Mouse (Mus musculus): ENCODE results near the gene Nfia. TPM values are rescaled to one million over a fixed set of nuclear protein-coding genes. Genes with fewer than 3 reads are reported as not detected.

The Nfia gene
- total RNA-seq, 1 experiment = 0.27 TPM

GRCm38 (mm10) chr4:98047369-98047768 lies 274.8 kb downstream of the Nfia start:
- H3K27ac ChIP-seq (ENCODE audit: insufficient read depth, low read depth, low read length, poor library complexity, severe bottlenecking) = no peak overlapping the region
- no peaks in the 10 kb centered on the region for H3K4me1 ChIP-seq (ENCODE audit: control insufficient read depth in 2 of 2, insufficient read depth in 2 of 2, low read length in 2 of 2, poor library complexity in 1 of 2)
- TF ChIP-seq HCFC1 (IDR thresholded peaks at IDR 0.05; ENCODE audit: borderline replicate concordance, insufficient read depth, low read length) (no peak), ZC3H11A (IDR thresholded peaks at IDR 0.05; ENCODE audit: borderline replicate concordance, low read depth, low read length) (no peak), CHD2 (IDR thresholded peaks at IDR 0.05; ENCODE audit: low read depth, low read length) (no peak), ZNF384 (IDR thresholded peaks at IDR 0.05; ENCODE audit: low read depth, low read length) (no peak), MAFK (IDR thresholded peaks at IDR 0.05; ENCODE audit: insufficient read depth, low read depth, low read length) (no peak)
- H3K9me3 ChIP-seq (ENCODE audit: control insufficient read depth, insufficient read depth, low read depth, low read length) = no peaks in the 10 kb centered on the region
- no peak for DNase-seq (ENCODE audit: low read depth, low spot score)
- H3K36me3 ChIP-seq (ENCODE audit: control insufficient read depth, insufficient read depth, low read length, poor library complexity, severe bottlenecking) = no peaks in the 10 kb centered on the region
- H3K9ac ChIP-seq (ENCODE audit: insufficient read depth, low read depth, low read length, poor library complexity, severe bottlenecking) = no peak overlapping the region
- in situ Hi-C loops (cut with MboI; ENCODE audit: low sequenced_read_pairs in 2 of 2, unreplicated experiment in 2 of 2) = no loop called here
- no peak overlapping the region for H3K4me3 ChIP-seq (ENCODE audit: insufficient read depth in 1 of 2, low read depth in 1 of 2, low read length in 2 of 2, poor library complexity in 1 of 2, severe bottlenecking in 1 of 2)

GRCm38 (mm10) chr4:98049584-98049983 lies 277.1 kb downstream of the Nfia start:
- in situ Hi-C loops (cut with MboI; ENCODE audit: low sequenced_read_pairs in 2 of 2, unreplicated experiment in 2 of 2) = no loop called here
- DNase-seq (ENCODE audit: low read depth, low spot score) = no peak
- H3K4me3 ChIP-seq (ENCODE audit: insufficient read depth in 1 of 2, low read depth in 1 of 2, low read length in 2 of 2, poor library complexity in 1 of 2, severe bottlenecking in 1 of 2) = no peak overlapping the region
- H3K4me1 ChIP-seq (ENCODE audit: control insufficient read depth in 2 of 2, insufficient read depth in 2 of 2, low read length in 2 of 2, poor library complexity in 1 of 2) = no peaks in the 10 kb centered on the region
- no peaks in the 10 kb centered on the region for H3K36me3 ChIP-seq (ENCODE audit: control insufficient read depth, insufficient read depth, low read length, poor library complexity, severe bottlenecking)
- no peaks in the 10 kb centered on the region for H3K9me3 ChIP-seq (ENCODE audit: control insufficient read depth, insufficient read depth, low read depth, low read length)
- H3K27ac ChIP-seq (ENCODE audit: insufficient read depth, low read depth, low read length, poor library complexity, severe bottlenecking) = no peak overlapping the region
- no peak overlapping the region for H3K9ac ChIP-seq (ENCODE audit: insufficient read depth, low read depth, low read length, poor library complexity, severe bottlenecking)
- TF ChIP-seq CHD2 (IDR thresholded peaks at IDR 0.05; ENCODE audit: low read depth, low read length) = no peak
- TF ChIP-seq MAFK (IDR thresholded peaks at IDR 0.05; ENCODE audit: insufficient read depth, low read depth, low read length) = no peak
- no peak for TF ChIP-seq ZNF384 (IDR thresholded peaks at IDR 0.05; ENCODE audit: low read depth, low read length)
- no peak for TF ChIP-seq ZC3H11A (IDR thresholded peaks at IDR 0.05; ENCODE audit: borderline replicate concordance, low read depth, low read length)
- TF ChIP-seq HCFC1 (IDR thresholded peaks at IDR 0.05; ENCODE audit: borderline replicate concordance, insufficient read depth, low read length) = no peak

- in situ Hi-C loops (cut with MboI; ENCODE audit: low sequenced_read_pairs in 2 of 2, unreplicated experiment in 2 of 2) = no loop called here
- no peaks in the 10 kb centered on the region for H3K9me3 ChIP-seq (ENCODE audit: control insufficient read depth, insufficient read depth, low read depth, low read length)
- H3K27ac ChIP-seq (ENCODE audit: insufficient read depth, low read depth, low read length, poor library complexity, severe bottlenecking) = no peak overlapping the region
- no peak for DNase-seq (ENCODE audit: low read depth, low spot score)
- no peaks in the 10 kb centered on the region for H3K36me3 ChIP-seq (ENCODE audit: control insufficient read depth, insufficient read depth, low read length, poor library complexity, severe bottlenecking)
- H3K4me1 ChIP-seq (ENCODE audit: control insufficient read depth in 2 of 2, insufficient read depth in 2 of 2, low read length in 2 of 2, poor library complexity in 1 of 2) = no peaks in the 10 kb centered on the region
- no peak overlapping the region for H3K4me3 ChIP-seq (ENCODE audit: insufficient read depth in 1 of 2, low read depth in 1 of 2, low read length in 2 of 2, poor library complexity in 1 of 2, severe bottlenecking in 1 of 2)
- TF ChIP-seq ZNF384 (IDR thresholded peaks at IDR 0.05; ENCODE audit: low read depth, low read length) (no peak), MAFK (IDR thresholded peaks at IDR 0.05; ENCODE audit: insufficient read depth, low read depth, low read length) (no peak), HCFC1 (IDR thresholded peaks at IDR 0.05; ENCODE audit: borderline replicate concordance, insufficient read depth, low read length) (no peak), ZC3H11A (IDR thresholded peaks at IDR 0.05; ENCODE audit: borderline replicate concordance, low read depth, low read length) (no peak), CHD2 (IDR thresholded peaks at IDR 0.05; ENCODE audit: low read depth, low read length) (no peak)
- no peak overlapping the region for H3K9ac ChIP-seq (ENCODE audit: insufficient read depth, low read depth, low read length, poor library complexity, severe bottlenecking)
Measured at GRCm38 (mm10) chr4:98050003-98050620, 277.6 kb downstream of the Nfia start.

GRCm38 (mm10) chr4:98050781-98051180 lies 278.2 kb downstream of the Nfia start:
- Histone ChIP-seq H3K9me3 (ENCODE audit: control insufficient read depth, insufficient read depth, low read depth, low read length) (no peaks in the 10 kb centered on the region), H3K9ac (ENCODE audit: insufficient read depth, low read depth, low read length, poor library complexity, severe bottlenecking) (no peak overlapping the region), H3K36me3 (ENCODE audit: control insufficient read depth, insufficient read depth, low read length, poor library complexity, severe bottlenecking) (no peaks in the 10 kb centered on the region), H3K27ac (ENCODE audit: insufficient read depth, low read depth, low read length, poor library complexity, severe bottlenecking) (no peak overlapping the region), H3K4me3 (ENCODE audit: insufficient read depth in 1 of 2, low read depth in 1 of 2, low read length in 2 of 2, poor library complexity in 1 of 2, severe bottlenecking in 1 of 2) (no peak overlapping the region), H3K4me1 (ENCODE audit: control insufficient read depth in 2 of 2, insufficient read depth in 2 of 2, low read length in 2 of 2, poor library complexity in 1 of 2) (no peaks in the 10 kb centered on the region)
- no peak for TF ChIP-seq MAFK (IDR thresholded peaks at IDR 0.05; ENCODE audit: insufficient read depth, low read depth, low read length)
- in situ Hi-C loops (cut with MboI; ENCODE audit: low sequenced_read_pairs in 2 of 2, unreplicated experiment in 2 of 2) = no loop called here
- no peak for DNase-seq (ENCODE audit: low read depth, low spot score)

- Histone ChIP-seq H3K9me3 (ENCODE audit: control insufficient read depth, insufficient read depth, low read depth, low read length) (no peaks in the 10 kb centered on the region), H3K9ac (ENCODE audit: insufficient read depth, low read depth, low read length, poor library complexity, severe bottlenecking) (no peak overlapping the region), H3K36me3 (ENCODE audit: control insufficient read depth, insufficient read depth, low read length, poor library complexity, severe bottlenecking) (no peaks in the 10 kb centered on the region), H3K4me3 (ENCODE audit: insufficient read depth in 1 of 2, low read depth in 1 of 2, low read length in 2 of 2, poor library complexity in 1 of 2, severe bottlenecking in 1 of 2) (no peak overlapping the region), H3K4me1 (ENCODE audit: control insufficient read depth in 2 of 2, insufficient read depth in 2 of 2, low read length in 2 of 2, poor library complexity in 1 of 2) (no peaks in the 10 kb centered on the region), H3K27ac (ENCODE audit: insufficient read depth, low read depth, low read length, poor library complexity, severe bottlenecking) (no peak overlapping the region)
- no peak for TF ChIP-seq ZNF384 (IDR thresholded peaks at IDR 0.05; ENCODE audit: low read depth, low read length)
- TF ChIP-seq ZC3H11A (IDR thresholded peaks at IDR 0.05; ENCODE audit: borderline replicate concordance, low read depth, low read length) = no peak
- no peak for TF ChIP-seq CHD2 (IDR thresholded peaks at IDR 0.05; ENCODE audit: low read depth, low read length)
- DNase-seq (ENCODE audit: low read depth, low spot score) = no peak
- in situ Hi-C loops (cut with MboI; ENCODE audit: low sequenced_read_pairs in 2 of 2, unreplicated experiment in 2 of 2) = no loop called here
Measured at GRCm38 (mm10) chr4:98051326-98051725, 278.8 kb downstream of the Nfia start.

Data from ES-E14 (cell line).